Mouse (Mus musculus): ENCODE data around the gene Lcn12. TPM values are rescaled to one million over a fixed set of nuclear protein-coding genes. Genes with fewer than 3 reads are reported as not detected.

Gene Lcn12
- polyA plus RNA-seq, 1 experiment, result not detected

- 46% methylated on average over 4 of the region's 4 CpGs for WGBS
- peak; percentile 62 for DNase-seq
- H3K27me3 ChIP-seq (replicated peaks; ENCODE audit: control insufficient read depth, insufficient read depth, low read length), result no peaks in the 10 kb centered on the region
- TF ChIP-seq CTCF (conservative IDR thresholded peaks at IDR 0.05; ENCODE audit: insufficient read depth, insufficient read length, low read depth, low read length) (peak; percentile 67), POLR2A (IDR thresholded peaks at IDR 0.05; ENCODE audit: low read depth, low read length) (no peak)
- no peaks in the 10 kb centered on the region for H3K36me3 ChIP-seq (ENCODE audit: control insufficient read depth, insufficient read depth, low read length)
- peaks cover 5% of the 10 kb centered on the region; the same call in 1 of the 2 replicates for H3K4me1 ChIP-seq (ENCODE audit: control insufficient read depth, insufficient read depth, low read length)
- no peak overlapping the region for H3K27ac ChIP-seq (ENCODE audit: insufficient read depth, low read depth, low read length)
- H3K4me3 ChIP-seq (ENCODE audit: insufficient read depth, low read depth, low read length), result no peak overlapping the region
Observed at GRCm38 (mm10) chr2:25496462-25496861, 2.8 kb upstream of the Lcn12 start.

DNA sequence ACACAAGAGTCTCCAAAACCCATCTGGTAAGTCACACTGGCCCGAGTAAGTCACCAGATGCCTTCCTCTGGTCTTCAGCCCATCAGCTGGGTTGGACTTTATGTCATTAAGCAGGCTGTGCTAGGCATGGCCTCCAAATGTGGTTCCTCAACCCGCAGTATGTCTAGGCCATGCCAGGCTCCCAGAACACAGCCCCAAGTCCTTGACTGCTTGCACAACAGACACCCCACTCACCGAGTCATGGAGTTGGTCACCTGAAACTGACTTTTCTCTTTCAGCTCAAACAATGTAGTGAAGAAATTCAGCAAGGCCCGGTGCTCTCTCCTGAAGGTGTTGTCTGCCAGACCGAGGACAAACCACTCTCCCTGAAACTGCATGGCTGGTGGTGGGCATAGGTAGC, 723 bp downstream of the Lcn12 start:
- WGBS, result 88% methylated on average over 5 of the region's 5 CpGs
- Histone ChIP-seq H3K4me3 (ENCODE audit: insufficient read depth, low read depth, low read length) (no peak overlapping the region), H3K27ac (ENCODE audit: insufficient read depth, low read depth, low read length) (no peak overlapping the region), H3K36me3 (ENCODE audit: control insufficient read depth, insufficient read depth, low read length) (no peaks in the 10 kb centered on the region), H3K4me1 (ENCODE audit: control insufficient read depth, insufficient read depth, low read length) (no peaks in the 10 kb centered on the region), H3K27me3 (replicated peaks; ENCODE audit: control insufficient read depth, insufficient read depth, low read length) (no peaks in the 10 kb centered on the region)
- DNase-seq, result no peak
- TF ChIP-seq POLR2A (IDR thresholded peaks at IDR 0.05; ENCODE audit: low read depth, low read length), result no peak
- TF ChIP-seq CTCF (conservative IDR thresholded peaks at IDR 0.05; ENCODE audit: insufficient read depth, insufficient read length, low read depth, low read length), result no peak

GRCm38 (mm10) chr2:25488671-25489068, 5.0 kb downstream of the Lcn12 start:
- no peaks in the 10 kb centered on the region for H3K36me3 ChIP-seq (ENCODE audit: control insufficient read depth, insufficient read depth, low read length)
- H3K27ac ChIP-seq (ENCODE audit: insufficient read depth, low read depth, low read length), result no peak overlapping the region
- TF ChIP-seq CTCF (conservative IDR thresholded peaks at IDR 0.05; ENCODE audit: insufficient read depth, insufficient read length, low read depth, low read length) (no peak), POLR2A (IDR thresholded peaks at IDR 0.05; ENCODE audit: low read depth, low read length) (no peak)
- WGBS, result 82% methylated on average over 7 of the region's 7 CpGs
- no peak for DNase-seq
- H3K27me3 ChIP-seq (replicated peaks; ENCODE audit: control insufficient read depth, insufficient read depth, low read length), result no peaks in the 10 kb centered on the region
- H3K4me3 ChIP-seq (ENCODE audit: insufficient read depth, low read depth, low read length), result no peak overlapping the region
- H3K4me1 ChIP-seq (ENCODE audit: control insufficient read depth, insufficient read depth, low read length), result no peaks in the 10 kb centered on the region

- Histone ChIP-seq H3K4me1 (ENCODE audit: control insufficient read depth, insufficient read depth, low read length) (no peaks in the 10 kb centered on the region), H3K4me3 (ENCODE audit: insufficient read depth, low read depth, low read length) (no peak overlapping the region), H3K36me3 (ENCODE audit: control insufficient read depth, insufficient read depth, low read length) (no peaks in the 10 kb centered on the region), H3K27ac (ENCODE audit: insufficient read depth, low read depth, low read length) (no peak overlapping the region), H3K27me3 (replicated peaks; ENCODE audit: control insufficient read depth, insufficient read depth, low read length) (no peaks in the 10 kb centered on the region)
- no peak for DNase-seq
- 74% methylated on average over 6 of the region's 6 CpGs for WGBS
- no peak for TF ChIP-seq CTCF (conservative IDR thresholded peaks at IDR 0.05; ENCODE audit: insufficient read depth, insufficient read length, low read depth, low read length)
- no peak for TF ChIP-seq POLR2A (IDR thresholded peaks at IDR 0.05; ENCODE audit: low read depth, low read length)
Observed at GRCm38 (mm10) chr2:25487965-25488670, 5.6 kb downstream of the Lcn12 start.

DNA sequence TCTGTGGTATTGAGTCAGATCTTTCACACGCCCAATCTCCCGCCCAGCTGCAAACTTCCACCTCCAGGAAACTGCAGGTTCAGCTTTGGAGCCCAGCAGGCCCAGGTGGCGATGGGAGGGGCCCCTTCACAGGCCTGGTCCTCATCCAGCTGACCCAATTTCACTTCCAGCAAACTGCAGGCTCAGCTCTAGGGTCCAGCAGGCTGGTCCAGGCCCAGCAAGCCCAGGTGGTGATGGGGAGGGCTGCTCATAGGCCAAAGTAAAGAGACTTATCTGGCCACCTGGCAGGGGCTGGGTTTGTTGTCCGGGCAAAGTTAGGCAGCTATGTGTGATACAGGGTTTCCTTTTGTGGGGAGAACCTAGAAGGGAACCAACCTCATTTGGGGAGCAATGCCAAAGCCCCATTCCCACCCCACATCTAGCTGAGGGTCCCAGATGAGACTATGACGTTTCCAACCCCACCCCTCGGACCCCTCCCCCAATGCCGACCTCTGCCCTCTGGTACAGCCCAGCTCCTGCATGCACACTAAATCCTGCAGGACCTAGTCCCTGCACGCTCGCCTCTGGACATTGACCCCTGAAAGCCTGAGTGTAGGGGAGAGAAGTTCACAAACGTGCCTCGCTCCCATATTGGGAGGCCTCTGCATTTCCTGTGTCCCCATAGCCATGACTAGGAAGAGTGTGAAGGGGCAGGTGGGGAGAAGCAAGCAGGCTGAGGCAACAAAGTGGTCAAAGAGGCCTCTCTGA, 8.6 kb downstream of the Lcn12 start:
- Histone ChIP-seq H3K4me1 (ENCODE audit: control insufficient read depth, insufficient read depth, low read length) (no peaks in the 10 kb centered on the region), H3K4me3 (ENCODE audit: insufficient read depth, low read depth, low read length) (no peak overlapping the region), H3K27ac (ENCODE audit: insufficient read depth, low read depth, low read length) (no peak overlapping the region), H3K27me3 (replicated peaks; ENCODE audit: control insufficient read depth, insufficient read depth, low read length) (no peaks in the 10 kb centered on the region), H3K36me3 (ENCODE audit: control insufficient read depth, insufficient read depth, low read length) (no peaks in the 10 kb centered on the region)
- TF ChIP-seq CTCF (conservative IDR thresholded peaks at IDR 0.05; ENCODE audit: insufficient read depth, insufficient read length, low read depth, low read length) (no peak), POLR2A (IDR thresholded peaks at IDR 0.05; ENCODE audit: low read depth, low read length) (no peak)
- 49% methylated on average over 11 of the region's 11 CpGs for WGBS
- peak; percentile 82 for DNase-seq

- H3K27ac ChIP-seq (ENCODE audit: insufficient read depth, low read depth, low read length), result no peak overlapping the region
- DNase-seq, result peak; percentile 50
- no peaks in the 10 kb centered on the region for H3K36me3 ChIP-seq (ENCODE audit: control insufficient read depth, insufficient read depth, low read length)
- no peak overlapping the region for H3K4me3 ChIP-seq (ENCODE audit: insufficient read depth, low read depth, low read length)
- no peaks in the 10 kb centered on the region for H3K27me3 ChIP-seq (replicated peaks; ENCODE audit: control insufficient read depth, insufficient read depth, low read length)
- peaks cover 6% of the 10 kb centered on the region; the same call in 1 of the 2 replicates for H3K4me1 ChIP-seq (ENCODE audit: control insufficient read depth, insufficient read depth, low read length)
- TF ChIP-seq POLR2A (IDR thresholded peaks at IDR 0.05; ENCODE audit: low read depth, low read length) (no peak), CTCF (conservative IDR thresholded peaks at IDR 0.05; ENCODE audit: insufficient read depth, insufficient read length, low read depth, low read length) (peak; percentile 73)
- WGBS, result 30% methylated on average over 7 of the region's 7 CpGs
Observed at GRCm38 (mm10) chr2:25482969-25483368, 10.7 kb downstream of the Lcn12 start.

- TF ChIP-seq POLR2A (IDR thresholded peaks at IDR 0.05; ENCODE audit: low read depth, low read length) (no peak), CTCF (conservative IDR thresholded peaks at IDR 0.05; ENCODE audit: insufficient read depth, insufficient read length, low read depth, low read length) (no peak)
- 94% methylated on average over 1 of the region's 1 CpGs for WGBS
- H3K27me3 ChIP-seq (replicated peaks; ENCODE audit: control insufficient read depth, insufficient read depth, low read length), result no peaks in the 10 kb centered on the region
- no peak overlapping the region for H3K4me3 ChIP-seq (ENCODE audit: insufficient read depth, low read depth, low read length)
- no peak overlapping the region for H3K27ac ChIP-seq (ENCODE audit: insufficient read depth, low read depth, low read length)
- no peaks in the 10 kb centered on the region for H3K36me3 ChIP-seq (ENCODE audit: control insufficient read depth, insufficient read depth, low read length)
- no peak for DNase-seq
- peaks cover 6% of the 10 kb centered on the region; the same call in 1 of the 2 replicates for H3K4me1 ChIP-seq (ENCODE audit: control insufficient read depth, insufficient read depth, low read length)
Observed at GRCm38 (mm10) chr2:25480541-25480940, 13.2 kb downstream of the Lcn12 start.

All from kidney, adult 2 months (tissue).